Mouse (Mus musculus) limb, embryonic 14.5 days (tissue): ENCODE measurements around the gene Cfap61. TPM values are rescaled to one million over a fixed set of nuclear protein-coding genes. Genes with fewer than 3 reads are reported as not detected.

Experiments
- ATAC-seq: fragments of 200-750 bp; cut with Nextera tagmentation; 2 replicates; pipeline ENCODE4 v1.8.0; 2017; ENCODE audit warnings: low read depth, moderate number of reproducible peaks, moderate TSS enrichment; ENCODE audit not compliant: low FRiP score
- DNase-seq: peaks from one replicate; pipeline ENCODE4 v3.0.0-alpha.2; 2015; ENCODE audit warnings: low spot score
- H3K27ac ChIP-seq: fragments of 300-500 bp; sonication (generic); replicated peaks from 2 replicates; pipeline ENCODE4 v1.5.1; 2014; ENCODE audit warnings: low read depth, mild to moderate bottlenecking, low read length, moderate library complexity, mixed read lengths
- H3K27me3 ChIP-seq: fragments of 300-500 bp; sonication (generic); 2 replicates; pipeline ENCODE4 v1.6.1; 2014; ENCODE audit warnings: low read length, mixed read lengths; ENCODE audit not compliant: control insufficient read depth, insufficient read depth
- H3K36me3 ChIP-seq: fragments of 300-500 bp; sonication (generic); 2 replicates; pipeline ENCODE4 v1.6.1; 2014; ENCODE audit warnings: mild to moderate bottlenecking, low read length, moderate library complexity, mixed read lengths; ENCODE audit not compliant: control insufficient read depth, insufficient read depth
- H3K4me1 ChIP-seq: fragments of 300-500 bp; sonication (generic); 2 replicates; pipeline ENCODE4 v1.6.1; 2014; ENCODE audit warnings: antibody characterized with exemption, low read length, mixed read lengths; ENCODE audit not compliant: control insufficient read depth, insufficient read depth
- H3K4me2 ChIP-seq: fragments of 300-500 bp; sonication (generic); replicated peaks from 2 replicates; pipeline ENCODE4 v1.6.1; 2014; ENCODE audit warnings: low read depth, mild to moderate bottlenecking, low read length, moderate library complexity; ENCODE audit not compliant: severe bottlenecking
- H3K4me3 ChIP-seq: fragments of 300-500 bp; sonication (generic); replicated peaks from 2 replicates; pipeline ENCODE4 v1.5.1; 2014; ENCODE audit warnings: low read length
- H3K9ac ChIP-seq: fragments of 300-500 bp; sonication (generic); 2 replicates; pipeline ENCODE4 v1.6.1; 2014; ENCODE audit warnings: mild to moderate bottlenecking, low read depth, low read length, moderate library complexity; ENCODE audit not compliant: severe bottlenecking
- H3K9me3 ChIP-seq: fragments of 300-500 bp; sonication (generic); 2 replicates; pipeline ENCODE4 v1.6.1; 2016; ENCODE audit warnings: low read length; ENCODE audit not compliant: control insufficient read depth
- POLR2A ChIP-seq: fragments of 200-500 bp; IDR thresholded peaks from 2 replicates; pipeline ENCODE4 v1.8.0; 2012; ENCODE audit warnings: inconsistent platforms, mild to moderate bottlenecking, moderate library complexity, borderline replicate concordance; ENCODE audit not compliant: insufficient read depth, insufficient read length; ENCODE audit errors: extremely low read depth
- WGBS: fragments of 180-500 bp; shearing (Covaris S2); extraction: QIAGEN DNeasy Blood & Tissue Kit; methylation state at CpG from one replicate; pipeline ENCODE4 v1.1.7; 2014; 5-methylcytosine and 5-hydroxymethylcytosine counted together
- polyA plus RNA-seq, 2 experiments: library from polyadenylated mRNA; depleted of rRNA in 1 of 2; stranded (reverse) in 1 of 2; unstranded in 1 of 2; fragments of >200 nt; fragmentation: Nextera tagmentation in 1 of 2; extraction: Ambion mirVana in 1 of 2; gene quantifications; 2 replicates each; pipeline versions ENCODE4 v1.2.1 to v1.2.3; 2012 to 2014

Gene Cfap61
- polyA plus RNA-seq, 2 experiments = 0.15 TPM; not detected in 1

DNA sequence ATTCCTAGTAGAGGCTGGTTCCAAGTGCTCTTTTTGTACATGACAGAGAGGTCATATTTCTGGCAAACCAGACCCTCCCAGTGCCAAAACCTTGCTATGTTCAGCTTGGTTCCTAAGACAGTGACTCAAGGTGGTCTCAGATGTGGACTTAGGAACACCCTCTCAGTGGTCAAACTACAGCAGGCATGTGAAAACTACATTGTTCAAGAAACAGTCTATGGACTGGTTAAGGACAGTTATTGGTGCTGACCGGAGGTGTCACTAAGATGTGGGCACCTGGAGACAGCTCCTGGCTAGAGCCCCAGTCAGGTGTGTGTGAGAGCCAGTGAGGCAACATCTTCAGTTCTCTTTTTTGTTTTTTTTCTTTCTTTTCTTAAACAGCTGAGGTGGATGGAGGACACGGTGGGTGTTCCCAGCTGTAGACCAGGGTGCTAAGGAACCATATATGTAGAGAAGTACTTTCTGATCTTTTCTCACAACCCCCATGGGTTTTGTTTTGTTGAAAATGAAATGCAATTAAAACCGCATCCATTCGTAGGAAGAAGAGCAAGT is 304.7 kb downstream of the Cfap61 start:
- WGBS = 92% methylated on average over 4 of the region's 4 CpGs
- Histone ChIP-seq H3K9ac (no peak overlapping the region), H3K4me1 (no peaks in the 10 kb centered on the region), H3K27me3 (no peaks in the 10 kb centered on the region), H3K36me3 (no peaks in the 10 kb centered on the region), H3K27ac (no peak overlapping the region), H3K4me2 (no peak overlapping the region), H3K9me3 (no peaks in the 10 kb centered on the region), H3K4me3 (no peak overlapping the region)
- DNase-seq (no peak), ATAC-seq (no peak)
- TF ChIP-seq POLR2A = no peak

- no peak for TF ChIP-seq POLR2A
- no peaks in the 10 kb centered on the region for H3K36me3 ChIP-seq
These were observed 309.5 kb downstream of the Cfap61 start for GRCm38 (mm10) chr2:146244049-146244448.

GRCm38 (mm10) chr2:146245401-146245800 is 310.8 kb downstream of the Cfap61 start:
- ATAC-seq = no peak
- Histone ChIP-seq H3K27ac (no peak overlapping the region), H3K9me3 (no peaks in the 10 kb centered on the region), H3K36me3 (no peaks in the 10 kb centered on the region), H3K4me1 (peaks cover 3% of the 10 kb centered on the region), H3K4me2 (no peak overlapping the region), H3K27me3 (no peaks in the 10 kb centered on the region), H3K9ac (no peak overlapping the region), H3K4me3 (no peak overlapping the region)
- 49% methylated on average over 7 of the region's 7 CpGs for WGBS
- DNase-seq = no peak
- no peak for TF ChIP-seq POLR2A

More at GRCm38 (mm10) chr2:146244049-146244448, 309.5 kb downstream of the Cfap61 start:
- no peak for DNase-seq
- Histone ChIP-seq H3K4me3 (no peak overlapping the region), H3K9ac (no peak overlapping the region), H3K4me2 (no peak overlapping the region), H3K9me3 (no peaks in the 10 kb centered on the region), H3K27ac (no peak overlapping the region), H3K27me3 (no peaks in the 10 kb centered on the region), H3K4me1 (peaks cover 3% of the 10 kb centered on the region)
- ATAC-seq = no peak
- WGBS = 83% methylated on average over 2 of the region's 2 CpGs

GRCm38 (mm10) chr2:146246409-146247075 is 312.0 kb downstream of the Cfap61 start:
- Histone ChIP-seq H3K4me2 (no peak overlapping the region), H3K9ac (no peak overlapping the region), H3K27me3 (no peaks in the 10 kb centered on the region), H3K27ac (no peak overlapping the region), H3K4me3 (no peak overlapping the region), H3K9me3 (no peaks in the 10 kb centered on the region), H3K4me1 (peaks cover 3% of the 10 kb centered on the region), H3K36me3 (no peaks in the 10 kb centered on the region)
- WGBS = 70% methylated on average over 4 of the region's 4 CpGs
- no peak for DNase-seq
- ATAC-seq = no peak
- no peak for TF ChIP-seq POLR2A

- Histone ChIP-seq H3K36me3 (no peaks in the 10 kb centered on the region), H3K27ac (no peak overlapping the region), H3K9me3 (no peaks in the 10 kb centered on the region), H3K4me1 (peaks cover 3% of the 10 kb centered on the region), H3K4me3 (no peak overlapping the region), H3K27me3 (no peaks in the 10 kb centered on the region), H3K4me2 (no peak overlapping the region), H3K9ac (no peak overlapping the region)
- 39% methylated on average over 6 of the region's 6 CpGs for WGBS
- no peak for DNase-seq
- no peak; the same call in 1 of the 2 replicates for ATAC-seq
- TF ChIP-seq POLR2A = no peak
These were observed 313.0 kb downstream of the Cfap61 start for GRCm38 (mm10) chr2:146247576-146247975.
